Mouse (Mus musculus): ENCODE results near the gene Cd80.

The Cd80 gene

DNA sequence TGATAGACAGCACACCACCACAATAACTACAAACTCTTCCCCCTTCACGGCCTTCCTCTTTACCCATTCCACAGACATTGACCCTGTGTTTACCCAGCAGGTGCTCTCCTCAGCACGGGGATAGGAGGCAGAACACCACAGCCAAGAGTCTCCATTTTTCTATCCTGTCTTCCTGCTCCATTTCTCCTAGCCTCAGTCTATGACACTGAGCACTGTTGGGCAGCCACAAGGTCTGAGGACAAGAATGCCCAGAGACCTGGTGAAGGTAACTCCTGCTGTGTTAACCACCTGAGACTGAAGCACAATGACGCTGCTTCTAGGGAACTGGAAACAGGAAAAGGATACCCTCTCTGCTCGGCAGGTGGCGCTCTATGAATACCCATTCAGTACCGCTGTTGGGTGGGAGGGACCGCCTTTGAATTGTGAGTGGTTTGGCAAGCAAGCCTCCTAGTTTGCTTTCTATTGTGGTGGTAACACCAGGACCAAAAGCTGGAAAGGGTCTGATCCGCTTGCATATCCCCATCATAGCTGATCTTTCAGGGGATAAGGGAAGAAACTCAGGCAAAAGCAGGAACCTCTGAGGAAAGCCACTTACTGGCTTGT, 81.3 kb downstream of the Cd80 start:
- peak; percentile 77 for DNase-seq

DNA sequence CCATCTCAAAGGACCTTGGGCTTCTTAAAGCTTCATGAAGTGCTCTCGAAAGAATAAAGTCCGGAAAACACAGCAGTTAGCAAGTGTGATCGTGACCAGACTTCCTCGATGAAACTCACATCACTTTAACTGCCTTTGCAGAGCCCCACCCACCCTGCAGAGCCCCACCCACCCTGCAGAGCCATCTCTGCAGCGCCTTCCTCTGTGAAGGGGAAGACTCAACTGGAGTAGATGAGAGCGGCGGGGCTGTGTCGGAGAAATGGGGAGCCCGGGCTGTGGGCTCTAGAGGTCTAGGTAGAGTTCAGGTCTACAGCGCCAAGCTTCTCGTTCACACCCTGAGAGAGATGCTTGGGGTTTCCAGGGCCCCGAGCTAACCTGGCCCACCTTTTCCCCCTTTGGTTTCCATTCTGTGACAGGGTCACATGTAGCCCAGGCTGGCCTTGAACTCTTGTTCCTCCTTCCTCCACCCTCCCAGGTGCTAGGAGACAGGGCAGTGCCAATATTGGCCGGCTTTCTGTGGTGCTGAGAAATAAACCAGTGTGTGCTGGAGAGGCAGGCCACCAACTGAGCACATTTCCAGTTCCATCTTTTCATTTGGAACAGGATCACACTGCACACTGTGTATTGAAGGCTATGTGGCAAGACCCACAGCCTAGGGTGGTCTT, 83.5 kb downstream of the Cd80 start:
- DNase-seq: no peak
